Mouse (Mus musculus): ENCODE measurements at regions not wholly inside any gene's neighbourhood (a gene's known extent, or its start where the extent isn't known, plus 50 kb on each side); places are given as distances from the start of the nearest gene placed in this dataset.

GRCm38 (mm10) chr6:52478624-52479023, 161.6 kb downstream of the Hibadh start:
- DNase-seq (ENCODE audit: low spot score in 2 of 2) = no peak

DNA sequence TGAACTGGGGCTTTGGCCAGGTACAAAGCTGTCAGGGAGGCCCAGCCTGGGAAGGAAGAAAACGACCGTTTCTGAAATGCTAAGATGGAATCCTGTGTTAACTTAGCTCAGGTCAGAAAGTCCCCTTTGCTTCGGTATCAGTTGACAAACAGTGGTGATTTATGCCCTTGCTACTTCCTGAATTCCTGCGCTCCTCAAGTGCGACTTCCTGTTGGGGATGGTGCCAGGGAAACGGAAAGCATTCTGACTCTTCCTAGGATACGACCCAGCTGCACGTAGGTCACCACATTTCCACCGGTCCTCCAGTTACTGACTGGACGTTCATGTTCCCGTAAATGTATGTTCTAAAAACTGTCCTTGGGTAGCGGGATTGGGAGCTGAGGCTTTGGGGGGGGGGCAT, 161.0 kb downstream of the Hibadh start:
- DNase-seq (ENCODE audit: low spot score in 2 of 2) = no peak

DNA sequence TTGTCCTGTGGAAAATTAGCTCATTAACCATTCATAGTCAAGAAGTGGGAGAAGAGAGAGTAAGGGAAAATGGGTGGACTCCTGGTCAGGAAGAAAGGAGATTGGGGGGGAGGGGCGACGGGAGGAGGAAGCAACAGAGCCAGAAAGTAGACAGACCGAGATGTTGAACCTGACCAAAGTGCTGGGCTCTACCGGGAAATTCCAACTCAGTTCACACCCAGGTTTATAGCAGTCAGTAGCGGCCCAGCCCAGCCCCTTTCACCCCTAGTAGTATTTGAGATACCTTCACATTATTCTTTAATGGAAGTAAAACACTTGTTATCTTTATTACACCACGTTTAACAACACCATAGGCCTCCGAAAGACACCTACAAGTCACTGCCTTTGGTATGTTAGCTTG, 158.2 kb downstream of the Hibadh start:
- no peak for DNase-seq (ENCODE audit: low spot score in 2 of 2)

DNA sequence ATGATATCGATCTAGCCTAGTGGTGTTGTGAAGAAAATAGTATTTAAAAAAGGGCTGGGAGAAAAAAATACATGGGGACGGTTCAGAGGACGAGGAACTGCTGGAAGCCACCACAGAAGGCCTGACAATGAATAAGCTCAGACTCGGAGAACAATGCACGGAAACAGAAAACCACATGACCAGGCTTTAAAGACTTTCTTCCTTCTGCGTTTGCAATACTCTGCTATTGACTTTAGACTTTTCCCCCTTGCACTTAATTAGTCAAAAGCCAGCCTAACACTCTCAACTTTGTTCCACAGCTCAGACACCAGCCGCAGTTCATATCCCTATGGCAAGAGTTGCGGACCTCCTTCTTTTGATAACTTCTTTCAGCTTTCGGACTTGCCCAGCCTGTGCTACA, 154.0 kb downstream of the Hibadh start:
- no peak for DNase-seq (ENCODE audit: low spot score in 2 of 2)

GRCm38 (mm10) chr6:52486655-52487054, 153.5 kb downstream of the Hibadh start:
- no peak for DNase-seq (ENCODE audit: low spot score in 2 of 2)

GRCm38 (mm10) chr6:52487861-52488260, 152.3 kb downstream of the Hibadh start:
- DNase-seq (ENCODE audit: low spot score in 2 of 2) = no peak

GRCm38 (mm10) chr6:52490264-52490775, 149.9 kb downstream of the Hibadh start:
- DNase-seq (ENCODE audit: low spot score in 2 of 2) = no peak

DNA sequence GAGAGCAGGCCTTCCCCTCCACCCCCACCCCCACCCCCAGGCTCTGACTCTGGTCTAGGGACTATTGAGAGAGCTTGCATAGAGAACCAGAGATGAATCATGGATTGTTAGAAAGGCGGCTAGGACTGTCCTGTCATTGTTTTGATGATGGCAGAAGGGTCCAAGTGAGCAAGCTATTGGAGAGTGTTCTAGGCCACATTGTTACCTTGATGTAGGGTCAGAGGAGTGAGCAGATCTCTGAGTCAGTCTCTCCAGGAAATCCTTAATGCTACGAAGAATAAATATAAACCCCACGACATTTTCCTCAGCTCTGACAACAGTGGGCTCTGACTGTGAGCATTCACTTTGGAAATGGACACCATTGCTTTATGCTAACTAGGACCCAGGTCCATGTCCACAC, 144.9 kb downstream of the Hibadh start:
- no peak for DNase-seq (ENCODE audit: low spot score in 2 of 2)

- no peak for DNase-seq (ENCODE audit: low spot score in 2 of 2)
Measured at GRCm38 (mm10) chr6:52495855-52496254, 144.3 kb downstream of the Hibadh start.
